Mouse (Mus musculus) forebrain, postnatal 0 days (tissue): ENCODE results near the gene Mapk7. TPM values are rescaled to one million over a fixed set of nuclear protein-coding genes. Genes with fewer than 3 reads are reported as not detected.

Source experiments
- ATAC-seq: fragments of 200-750 bp; cut with Nextera tagmentation; 2 replicates; pipeline ENCODE4 v1.8.0; 2017; ENCODE audit warnings: mild to moderate bottlenecking, moderate library complexity
- DNase-seq: peaks from one replicate; pipeline ENCODE4 v3.0.0-alpha.2; 2015
- H3K27ac ChIP-seq: fragments of 300-500 bp; sonication (generic); 2 replicates; pipeline ENCODE4 v1.5.1; 2014; ENCODE audit warnings: low read depth, mild to moderate bottlenecking, antibody characterized with exemption, low read length, moderate library complexity, mixed read lengths
- H3K27me3 ChIP-seq: fragments of 300-500 bp; sonication (generic); 2 replicates; pipeline ENCODE4 v1.6.1; 2014; ENCODE audit warnings: mild to moderate bottlenecking, low read length, mixed read lengths; ENCODE audit not compliant: insufficient read depth
- H3K36me3 ChIP-seq: fragments of 300-500 bp; sonication (generic); 2 replicates; pipeline ENCODE4 v1.6.1; 2014; ENCODE audit warnings: mild to moderate bottlenecking, moderate library complexity; ENCODE audit not compliant: insufficient read depth
- H3K4me1 ChIP-seq: fragments of 300-500 bp; sonication (generic); 2 replicates; pipeline ENCODE4 v1.6.1; 2014; ENCODE audit warnings: antibody characterized with exemption; ENCODE audit not compliant: insufficient read depth
- H3K4me2 ChIP-seq: fragments of 300-500 bp; sonication (generic); 2 replicates; pipeline ENCODE4 v1.6.1; 2014; ENCODE audit warnings: low read depth, mild to moderate bottlenecking, moderate library complexity
- H3K4me3 ChIP-seq: fragments of 300-500 bp; sonication (generic); 2 replicates; pipeline ENCODE4 v1.5.1; 2014; ENCODE audit warnings: low read depth, low read length, mixed read lengths
- H3K9ac ChIP-seq: fragments of 300-500 bp; sonication (generic); 2 replicates; pipeline ENCODE4 v1.6.1; 2014; ENCODE audit warnings: mild to moderate bottlenecking
- H3K9me3 ChIP-seq: fragments of 300-500 bp; sonication (generic); 2 replicates; pipeline ENCODE4 v1.6.1; 2016; ENCODE audit warnings: low read length
- CTCF ChIP-seq: sonication (generic); IDR thresholded peaks from 2 replicates; pipeline ENCODE4 v1.5.1; 2016; ENCODE audit warnings: antibody characterized with exemption, control low read depth, low read depth
- WGBS: fragments of 180-500 bp; shearing (Covaris S2); extraction: QIAGEN DNeasy Blood & Tissue Kit; methylation state at CpG from one replicate; pipeline ENCODE4 v1.1.7; 2014; 5-methylcytosine and 5-hydroxymethylcytosine counted together
- polyA plus RNA-seq: library from polyadenylated mRNA; unstranded; fragments of >200 nt; fragmentation: Nextera tagmentation; extraction: Ambion mirVana; gene quantifications from 2 replicates; pipeline ENCODE4 v1.2.1, GENCODE M21; 2015
- total RNA-seq: library from RNA; depleted of rRNA; stranded (reverse); fragments of >200 nt; gene quantifications from 2 replicates; pipeline ENCODE4 v1.2.3, GENCODE M21; 2014

Mapk7 gene
- total and polyA plus RNA-seq, 2 experiments from 2014 or later = 50.3 to 58.5 TPM

GRCm38 (mm10) chr11:61492749-61493401 is 1.3 kb downstream of the Mapk7 start:
- WGBS = 70% methylated on average over 12 of the region's 12 CpGs
- peak overlapping the region; percentile 65 for H3K4me2 ChIP-seq
- H3K27ac ChIP-seq = peak overlapping the region; percentile 88
- no peaks in the 10 kb centered on the region for H3K9me3 ChIP-seq
- peaks cover 10% of the 10 kb centered on the region; the same call in 1 of the 2 replicates for H3K4me1 ChIP-seq
- no peak for ATAC-seq
- H3K27me3 ChIP-seq = no peaks in the 10 kb centered on the region
- TF ChIP-seq CTCF = no peak
- peaks cover 41% of the 10 kb centered on the region for H3K36me3 ChIP-seq
- H3K9ac ChIP-seq = peak overlapping the region; percentile 72
- no peak for DNase-seq
- peak overlapping the region; percentile 56 for H3K4me3 ChIP-seq

GRCm38 (mm10) chr11:61490944-61491520 is 3.2 kb downstream of the Mapk7 start:
- H3K4me3 ChIP-seq = no peak overlapping the region
- no peak for ATAC-seq
- DNase-seq = no peak
- WGBS = 86% methylated on average over 22 of the region's 22 CpGs
- no peaks in the 10 kb centered on the region for H3K9me3 ChIP-seq
- H3K4me1 ChIP-seq = peaks cover 10% of the 10 kb centered on the region; the same call in 1 of the 2 replicates
- no peaks in the 10 kb centered on the region for H3K27me3 ChIP-seq
- no peak overlapping the region for H3K4me2 ChIP-seq
- peaks cover 43% of the 10 kb centered on the region for H3K36me3 ChIP-seq
- H3K27ac ChIP-seq = no peak overlapping the region
- no peak for TF ChIP-seq CTCF
- no peak overlapping the region for H3K9ac ChIP-seq

DNA sequence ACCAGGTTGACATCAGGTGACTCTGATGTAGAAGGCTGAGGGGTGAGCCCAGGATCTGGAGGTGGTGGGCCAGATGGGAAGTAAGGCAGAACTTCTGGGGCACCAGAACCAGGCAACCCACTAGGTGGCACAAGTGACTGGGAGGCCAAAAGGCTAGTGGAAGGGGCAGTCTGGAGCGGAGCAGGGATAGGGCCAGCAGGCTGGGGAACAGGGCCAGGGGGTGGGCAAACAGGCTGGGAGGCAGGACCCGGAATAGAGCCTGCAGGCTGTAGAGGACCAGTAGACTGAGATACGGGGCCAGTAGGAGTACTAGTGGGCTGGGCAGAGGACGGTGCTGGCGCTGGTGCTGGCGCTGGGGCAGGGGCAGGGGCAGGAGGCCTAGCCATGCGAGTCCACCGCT is 4.3 kb downstream of the Mapk7 start:
- Histone ChIP-seq H3K27ac (no peak overlapping the region), H3K9ac (no peak overlapping the region), H3K9me3 (no peaks in the 10 kb centered on the region), H3K4me3 (no peak overlapping the region), H3K4me1 (peaks cover 16% of the 10 kb centered on the region; the same call in 1 of the 2 replicates), H3K36me3 (peaks cover 43% of the 10 kb centered on the region), H3K4me2 (no peak overlapping the region), H3K27me3 (no peaks in the 10 kb centered on the region)
- no peak for DNase-seq
- 90% methylated on average over 8 of the region's 8 CpGs for WGBS
- TF ChIP-seq CTCF = 0 out of 2 replicates have a peak, but pooled peaks have one; percentile 8
- ATAC-seq = no peak

GRCm38 (mm10) chr11:61489085-61489484 is 5.1 kb downstream of the Mapk7 start:
- no peak overlapping the region for H3K4me3 ChIP-seq
- no peak overlapping the region for H3K4me2 ChIP-seq
- ATAC-seq (no peak), DNase-seq (no peak)
- no peak for TF ChIP-seq CTCF
- no peaks in the 10 kb centered on the region for H3K9me3 ChIP-seq
- no peak overlapping the region for H3K27ac ChIP-seq
- H3K9ac ChIP-seq = no peak overlapping the region
- peaks cover 43% of the 10 kb centered on the region for H3K36me3 ChIP-seq
- H3K4me1 ChIP-seq = peaks cover 16% of the 10 kb centered on the region; the same call in 1 of the 2 replicates
- 84% methylated on average over 2 of the region's 2 CpGs for WGBS
- H3K27me3 ChIP-seq = no peaks in the 10 kb centered on the region

- DNase-seq = no peak
- no peaks in the 10 kb centered on the region for H3K27me3 ChIP-seq
- peaks cover 13% of the 10 kb centered on the region; the same call in 1 of the 2 replicates for H3K4me1 ChIP-seq
- H3K4me3 ChIP-seq = no peak overlapping the region
- H3K27ac ChIP-seq = no peak overlapping the region
- H3K36me3 ChIP-seq = peaks cover 43% of the 10 kb centered on the region
- WGBS = 84% methylated on average over 7 of the region's 7 CpGs
- H3K9me3 ChIP-seq = no peaks in the 10 kb centered on the region
- no peak overlapping the region for H3K9ac ChIP-seq
- H3K4me2 ChIP-seq = no peak overlapping the region
- no peak for ATAC-seq
- TF ChIP-seq CTCF = no peak
These were observed 6.3 kb downstream of the Mapk7 start for GRCm38 (mm10) chr11:61487936-61488335.

DNA sequence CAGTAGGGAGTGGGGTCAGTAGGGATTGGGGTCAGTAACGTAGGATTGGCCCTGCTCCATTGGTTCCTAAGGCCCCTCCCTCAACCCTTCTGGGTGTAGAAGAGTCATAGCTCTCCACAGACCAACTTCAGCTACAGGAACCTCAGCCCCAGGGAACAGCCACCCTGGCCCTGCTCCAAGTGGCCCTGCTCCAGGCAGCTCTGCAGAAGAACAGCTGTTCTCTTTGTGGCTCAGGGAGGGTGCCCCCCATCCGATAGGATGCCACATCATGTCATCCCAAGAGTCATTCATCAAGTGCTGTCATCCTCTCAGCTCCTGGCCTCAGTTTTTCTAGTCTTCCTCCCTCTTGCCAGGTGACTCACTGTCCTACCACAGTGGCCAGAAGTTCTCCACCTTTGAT is 6.8 kb downstream of the Mapk7 start:
- H3K36me3 ChIP-seq = peaks cover 43% of the 10 kb centered on the region
- H3K9ac ChIP-seq = no peak overlapping the region
- no peak for TF ChIP-seq CTCF
- H3K9me3 ChIP-seq = no peaks in the 10 kb centered on the region
- 14% methylated on average over 2 of the region's 2 CpGs for WGBS
- no peak for ATAC-seq
- peak; percentile 48 for DNase-seq
- no peaks in the 10 kb centered on the region for H3K27me3 ChIP-seq
- no peak overlapping the region for H3K4me3 ChIP-seq
- peaks cover 8% of the 10 kb centered on the region; the same call in 1 of the 2 replicates for H3K4me1 ChIP-seq
- H3K4me2 ChIP-seq = no peak overlapping the region
- H3K27ac ChIP-seq = no peak overlapping the region
